Mouse (Mus musculus): ENCODE results near the gene Paqr3. TPM values are rescaled to one million over a fixed set of nuclear protein-coding genes. Genes with fewer than 3 reads are reported as not detected.

Gene Paqr3
- total and polyA plus RNA-seq, 2 experiments, result 7.9 TPM

- no peak for TF ChIP-seq POLR2A (IDR thresholded peaks at IDR 0.05; ENCODE audit: extremely low read depth, insufficient read depth, low read length)
- TF ChIP-seq CTCF (IDR thresholded peaks at IDR 0.05; ENCODE audit: low read depth, low read length), result no peak
- Histone ChIP-seq H3K9ac (ENCODE audit: low read depth, low read length) (no peak overlapping the region), H3K27me3 (ENCODE audit: control insufficient read depth, insufficient read depth, low read length) (no peaks in the 10 kb centered on the region), H3K27ac (replicated peaks; ENCODE audit: insufficient read depth, low read depth, low read length) (no peak overlapping the region), H3K4me3 (ENCODE audit: insufficient read depth, low read depth, low read length) (no peak overlapping the region), H3K36me3 (ENCODE audit: control insufficient read depth, insufficient read depth, low read length) (no peaks in the 10 kb centered on the region; the same call in 1 of the 2 replicates), H3K4me1 (ENCODE audit: control insufficient read depth, insufficient read depth, low read length) (peaks cover 3% of the 10 kb centered on the region; the same call in 1 of the 2 replicates), H3K79me2 (ENCODE audit: control insufficient read depth, insufficient read depth, low read length) (no peaks in the 10 kb centered on the region)
- WGBS, result 74% methylated on average over 5 of the region's 5 CpGs
- DNase-seq (ENCODE audit: extremely low read depth, low read depth, low spot score), result no peak
Measured at GRCm38 (mm10) chr5:97108333-97108732, 3.1 kb downstream of the Paqr3 start.

- Histone ChIP-seq H3K36me3 (ENCODE audit: control insufficient read depth, insufficient read depth, low read length) (peaks cover 7% of the 10 kb centered on the region), H3K27ac (replicated peaks; ENCODE audit: insufficient read depth, low read depth, low read length) (no peak overlapping the region), H3K4me3 (ENCODE audit: insufficient read depth, low read depth, low read length) (no peak overlapping the region), H3K79me2 (ENCODE audit: control insufficient read depth, insufficient read depth, low read length) (no peaks in the 10 kb centered on the region), H3K4me1 (ENCODE audit: control insufficient read depth, insufficient read depth, low read length) (no peaks in the 10 kb centered on the region), H3K27me3 (ENCODE audit: control insufficient read depth, insufficient read depth, low read length) (no peaks in the 10 kb centered on the region), H3K9ac (ENCODE audit: low read depth, low read length) (no peak overlapping the region)
- 91% methylated on average over 8 of the region's 8 CpGs for WGBS
- no peak for TF ChIP-seq CTCF (IDR thresholded peaks at IDR 0.05; ENCODE audit: low read depth, low read length)
- TF ChIP-seq POLR2A (IDR thresholded peaks at IDR 0.05; ENCODE audit: extremely low read depth, insufficient read depth, low read length), result no peak
- DNase-seq (ENCODE audit: extremely low read depth, low read depth, low spot score), result no peak
Measured at GRCm38 (mm10) chr5:97099954-97100353, 11.4 kb downstream of the Paqr3 start.

- Histone ChIP-seq H3K4me1 (ENCODE audit: control insufficient read depth, insufficient read depth, low read length) (no peaks in the 10 kb centered on the region), H3K9ac (ENCODE audit: low read depth, low read length) (no peak overlapping the region), H3K4me3 (ENCODE audit: insufficient read depth, low read depth, low read length) (no peak overlapping the region), H3K79me2 (ENCODE audit: control insufficient read depth, insufficient read depth, low read length) (no peaks in the 10 kb centered on the region), H3K27me3 (ENCODE audit: control insufficient read depth, insufficient read depth, low read length) (no peaks in the 10 kb centered on the region), H3K36me3 (ENCODE audit: control insufficient read depth, insufficient read depth, low read length) (peaks cover 7% of the 10 kb centered on the region), H3K27ac (replicated peaks; ENCODE audit: insufficient read depth, low read depth, low read length) (no peak overlapping the region)
- DNase-seq (ENCODE audit: extremely low read depth, low read depth, low spot score), result no peak
- no peak for TF ChIP-seq POLR2A (IDR thresholded peaks at IDR 0.05; ENCODE audit: extremely low read depth, insufficient read depth, low read length)
- TF ChIP-seq CTCF (IDR thresholded peaks at IDR 0.05; ENCODE audit: low read depth, low read length), result no peak
- 82% methylated on average over 9 of the region's 9 CpGs for WGBS
Measured at GRCm38 (mm10) chr5:97097631-97098041, 13.8 kb downstream of the Paqr3 start.

- TF ChIP-seq CTCF (IDR thresholded peaks at IDR 0.05; ENCODE audit: low read depth, low read length) (no peak), POLR2A (IDR thresholded peaks at IDR 0.05; ENCODE audit: extremely low read depth, insufficient read depth, low read length) (no peak)
- Histone ChIP-seq H3K27me3 (ENCODE audit: control insufficient read depth, insufficient read depth, low read length) (no peaks in the 10 kb centered on the region), H3K4me3 (ENCODE audit: insufficient read depth, low read depth, low read length) (no peak overlapping the region), H3K36me3 (ENCODE audit: control insufficient read depth, insufficient read depth, low read length) (peaks cover 9% of the 10 kb centered on the region), H3K4me1 (ENCODE audit: control insufficient read depth, insufficient read depth, low read length) (no peaks in the 10 kb centered on the region), H3K27ac (replicated peaks; ENCODE audit: insufficient read depth, low read depth, low read length) (no peak overlapping the region), H3K9ac (ENCODE audit: low read depth, low read length) (no peak overlapping the region), H3K79me2 (ENCODE audit: control insufficient read depth, insufficient read depth, low read length) (no peaks in the 10 kb centered on the region)
- no peak for DNase-seq (ENCODE audit: extremely low read depth, low read depth, low spot score)
- WGBS, result 71% methylated on average over 13 of the region's 13 CpGs
Measured at GRCm38 (mm10) chr5:97095335-97095734, 16.1 kb downstream of the Paqr3 start.

- TF ChIP-seq CTCF (IDR thresholded peaks at IDR 0.05; ENCODE audit: low read depth, low read length) (no peak), POLR2A (IDR thresholded peaks at IDR 0.05; ENCODE audit: extremely low read depth, insufficient read depth, low read length) (no peak)
- Histone ChIP-seq H3K27me3 (ENCODE audit: control insufficient read depth, insufficient read depth, low read length) (no peaks in the 10 kb centered on the region), H3K4me3 (ENCODE audit: insufficient read depth, low read depth, low read length) (no peak overlapping the region), H3K79me2 (ENCODE audit: control insufficient read depth, insufficient read depth, low read length) (no peaks in the 10 kb centered on the region), H3K9ac (ENCODE audit: low read depth, low read length) (no peak overlapping the region), H3K27ac (replicated peaks; ENCODE audit: insufficient read depth, low read depth, low read length) (no peak overlapping the region), H3K4me1 (ENCODE audit: control insufficient read depth, insufficient read depth, low read length) (peaks cover 6% of the 10 kb centered on the region), H3K36me3 (ENCODE audit: control insufficient read depth, insufficient read depth, low read length) (peaks cover 9% of the 10 kb centered on the region)
- DNase-seq (ENCODE audit: extremely low read depth, low read depth, low spot score), result no peak
- 93% methylated on average over 8 of the region's 8 CpGs for WGBS
Measured at GRCm38 (mm10) chr5:97092970-97093369, 18.4 kb downstream of the Paqr3 start.

- Histone ChIP-seq H3K4me1 (ENCODE audit: control insufficient read depth, insufficient read depth, low read length) (peaks cover 6% of the 10 kb centered on the region), H3K27me3 (ENCODE audit: control insufficient read depth, insufficient read depth, low read length) (no peaks in the 10 kb centered on the region), H3K4me3 (ENCODE audit: insufficient read depth, low read depth, low read length) (no peak overlapping the region), H3K9ac (ENCODE audit: low read depth, low read length) (no peak overlapping the region), H3K79me2 (ENCODE audit: control insufficient read depth, insufficient read depth, low read length) (no peaks in the 10 kb centered on the region), H3K27ac (replicated peaks; ENCODE audit: insufficient read depth, low read depth, low read length) (peak overlapping the region; percentile 35), H3K36me3 (ENCODE audit: control insufficient read depth, insufficient read depth, low read length) (peaks cover 4% of the 10 kb centered on the region; the same call in 1 of the 2 replicates)
- peak; percentile 89 for DNase-seq (ENCODE audit: extremely low read depth, low read depth, low spot score)
- 49% methylated on average over 6 of the region's 6 CpGs for WGBS
- TF ChIP-seq POLR2A (IDR thresholded peaks at IDR 0.05; ENCODE audit: extremely low read depth, insufficient read depth, low read length), result no peak
- TF ChIP-seq CTCF (IDR thresholded peaks at IDR 0.05; ENCODE audit: low read depth, low read length), result no peak
Measured at GRCm38 (mm10) chr5:97090034-97090784, 21.2 kb downstream of the Paqr3 start.
